In genomic region chr3:90253653-90254418, GRCm38 (mm10) we compare ENCODE assay signal across 7 mouse cellular contexts. TPM values are rescaled to one million over a fixed set of nuclear protein-coding genes. Genes with fewer than 3 reads are reported as not detected.
DNase-seq lines count a peak whose midpoint lies in the region; ATAC-seq lines count a peak whose summit lies in the region.

Gene Crtc2, plus strand, starts transcription at chr3:90254163.

- peak within 1 kb of the TSS; percentile 78 for H3K4me3 ChIP-seq in embryonic facial prominence, embryonic 11.5 days (ENCODE audit: low read depth, low read length)
- peak within 1 kb of the TSS; percentile 87 for H3K4me3 ChIP-seq in limb, embryonic 10.5 days
- peak within 1 kb of the TSS; percentile 87 for H3K4me3 ChIP-seq in midbrain, embryonic 13.5 days (replicated peaks)

- no peaks in the 10 kb centered on the region for H3K9me3 ChIP-seq in embryonic facial prominence, embryonic 11.5 days (replicated peaks; ENCODE audit: control insufficient read depth, low read length)
- no peaks in the 10 kb centered on the region for H3K9me3 ChIP-seq in limb, embryonic 10.5 days (replicated peaks)
- no peaks in the 10 kb centered on the region for H3K9me3 ChIP-seq in midbrain, embryonic 13.5 days

- peak; percentile 97 for DNase-seq in adrenal gland, postnatal 14 days
- DNase-seq in embryonic facial prominence, embryonic 11.5 days (ENCODE audit: low spot score): peak; percentile 98
- DNase-seq in kidney, adult 11 months: peak; percentile 98
- DNase-seq in limb, embryonic 10.5 days (ENCODE audit: low spot score): peak; percentile 93
- peak; percentile 85 for DNase-seq in spleen, adult 12 weeks (ENCODE audit: low spot score)

- no peaks in the 10 kb centered on the region for H3K27me3 ChIP-seq in embryonic facial prominence, embryonic 11.5 days (ENCODE audit: control insufficient read depth, insufficient read depth, low read length)
- H3K27me3 ChIP-seq in limb, embryonic 10.5 days (ENCODE audit: low read depth, poor library complexity, severe bottlenecking): no peaks in the 10 kb centered on the region
- H3K27me3 ChIP-seq in midbrain, embryonic 13.5 days: no peaks in the 10 kb centered on the region

- 2% methylated on average over 40 of the region's 40 CpGs for WGBS in embryonic facial prominence, embryonic 11.5 days
- WGBS in limb, embryonic 10.5 days: 2% methylated on average over 40 of the region's 40 CpGs
- whole genome bisulfite sequencing in midbrain, embryonic 13.5 days: 1% methylated on average over 40 of the region's 40 CpGs

- H3K4me2 ChIP-seq in embryonic facial prominence, embryonic 11.5 days (ENCODE audit: low read depth, low read length): peak within 1 kb of the TSS; percentile 84
- peak within 1 kb of the TSS; percentile 92 for H3K4me2 ChIP-seq in midbrain, embryonic 13.5 days (replicated peaks)

- peak within 1 kb of the TSS; percentile 84 for H3K9ac ChIP-seq in embryonic facial prominence, embryonic 11.5 days (replicated peaks; ENCODE audit: low read length)
- peak within 1 kb of the TSS; percentile 81 for H3K9ac ChIP-seq in midbrain, embryonic 13.5 days (replicated peaks)

- no peaks in the 10 kb centered on the region for H3K36me3 ChIP-seq in embryonic facial prominence, embryonic 11.5 days (replicated peaks; ENCODE audit: control insufficient read depth, insufficient read depth, low read depth, low read length)
- peaks cover 55% of the 10 kb centered on the region for H3K36me3 ChIP-seq in limb, embryonic 10.5 days
- peaks cover 33% of the 10 kb centered on the region for H3K36me3 ChIP-seq in midbrain, embryonic 13.5 days

- 0 out of 2 replicates have a peak within 1 kb of the TSS, but pooled peaks have one; percentile 8 for H3K27ac ChIP-seq in embryonic facial prominence, embryonic 11.5 days (replicated peaks; ENCODE audit: low read depth, low read length)
- H3K27ac ChIP-seq in limb, embryonic 10.5 days: peak within 1 kb of the TSS; percentile 91
- peak within 1 kb of the TSS; percentile 83 for H3K27ac ChIP-seq in midbrain, embryonic 13.5 days

- peak; percentile 97 for ATAC-seq in embryonic facial prominence, embryonic 11.5 days (replicated peaks; ENCODE audit: insufficient number of reproducible peaks, low FRiP score, low TSS enrichment, low read depth)
- ATAC-seq in granulocyte monocyte progenitor cell, adult 5-6 weeks (replicated peaks; ENCODE audit: poor library complexity, severe bottlenecking): peak; percentile 94
- peak; percentile 99 for ATAC-seq in midbrain, embryonic 13.5 days

- H3K4me1 ChIP-seq in embryonic facial prominence, embryonic 11.5 days (ENCODE audit: control insufficient read depth, insufficient read depth, low read length): peaks cover 5% of the 10 kb centered on the region; the same call in 1 of the 2 replicates
- peaks cover 30% of the 10 kb centered on the region for H3K4me1 ChIP-seq in limb, embryonic 10.5 days
- peaks cover 28% of the 10 kb centered on the region for H3K4me1 ChIP-seq in midbrain, embryonic 13.5 days (replicated peaks)

RNA-seq across cellular contexts. Expression of gene Crtc2, which starts in this region (rescaled TPM):
- 37.5 and 51.7 TPM in 2 replicates for total RNA-seq in adrenal gland, postnatal 14 days (2021)
- 10.8 and 12.5 TPM in 2 replicates for polyA plus RNA-seq in embryonic facial prominence, embryonic 11.5 days (2014; fragmentation: Nextera tagmentation; extraction: Ambion mirVana)
- 48.1 and 49.5 TPM in 2 replicates for total RNA-seq in granulocyte monocyte progenitor cell, adult 5-6 weeks (2014; fragmentation: Nextera tagmentation)
- 10.1 and 11.4 TPM in 2 replicates for total RNA-seq in granulocyte monocyte progenitor cell, adult 5-6 weeks (2017)
- 26.5 and 31.6 TPM in 2 replicates for polyA plus RNA-seq in limb, embryonic 10.5 days (2016; fragmentation: Nextera tagmentation; extraction: Ambion mirVana)
- 16.9 and 21.4 TPM in 2 replicates for polyA plus RNA-seq in midbrain, embryonic 13.5 days (2015; fragmentation: Nextera tagmentation; extraction: Ambion mirVana)

Comparison
In these comparisons a context has a peak if more than half of its experiments do, and no peak if none do; other contexts are left out.
1. Peak in every context shown above with its lines: DNase-seq, ATAC-seq, H3K4me3 ChIP-seq and H3K27ac ChIP-seq.
2. H3K27ac ChIP-seq: peak in every context shown above with its lines; median percentile 91 in limb, embryonic 10.5 days; 83 in midbrain, embryonic 13.5 days; 8 in embryonic facial prominence, embryonic 11.5 days.